Mouse (Mus musculus): ENCODE measurements at regions not wholly inside any gene's neighbourhood (a gene's known extent, or its start where the extent isn't known, plus 50 kb on each side); places are given as distances from the start of the nearest gene placed in this dataset.

- dilution Hi-C loops (cut with MboI; ENCODE audit: extremely low pct_ligation_motif_present, extremely low pct_unique_long_range_greater_than_20kb, low sequenced_read_pairs) (no loop called here), in situ Hi-C loops (cut with MboI; ENCODE audit: low pct_ligation_motif_present, low pct_unique_long_range_greater_than_20kb, low sequenced_read_pairs) (no loop called here)
- Histone ChIP-seq H3K4me1 (ENCODE audit: control insufficient read depth in 1 of 2, insufficient read depth in 2 of 2) (no peaks in the 10 kb centered on the region), H3K36me3 (replicated peaks in 1 of 2; ENCODE audit: control insufficient read depth in 1 of 2, insufficient read depth in 1 of 2, low read length in 1 of 2) (no peaks in the 10 kb centered on the region), H3K79me2 (replicated peaks; ENCODE audit: control insufficient read depth, extremely low read depth, insufficient read depth, poor library complexity, severe bottlenecking) (no peaks in the 10 kb centered on the region), H3K27ac (ENCODE audit: insufficient read depth, low read depth) (no peak overlapping the region), H3K9me3 (replicated peaks; ENCODE audit: low read length) (peaks cover 35% of the 10 kb centered on the region), H3K4me2 (ENCODE audit: insufficient read depth, low read depth, poor library complexity, severe bottlenecking) (no peak overlapping the region), H3K9ac (ENCODE audit: insufficient read depth, low read depth) (no peak overlapping the region), H3K4me3 (replicated peaks in 1 of 3; ENCODE audit: low read depth in 2 of 3, low read length in 2 of 3, poor library complexity in 1 of 3) (no peak overlapping the region), H3K27me3 (replicated peaks) (no peaks in the 10 kb centered on the region)
- no peak for DNase-seq (ENCODE audit: extremely low read depth)
- TF ChIP-seq CTCF (conservative IDR thresholded peaks at IDR 0.05 in 1 of 2, IDR thresholded peaks at IDR 0.05 in 1 of 2; ENCODE audit: low read depth in 2 of 2, low read length in 2 of 2) = no peak
- TF ChIP-seq MXI1 (IDR thresholded peaks at IDR 0.05; ENCODE audit: low read depth, low read length) = no peak
- TF ChIP-seq TCF12 (IDR thresholded peaks at IDR 0.05; ENCODE audit: low read depth, low read length) = no peak
- TF ChIP-seq SIN3A (IDR thresholded peaks at IDR 0.05; ENCODE audit: low read length) = no peak
- TF ChIP-seq POLR2AphosphoS2 (IDR thresholded peaks at IDR 0.05; ENCODE audit: low read depth, low read length) = no peak
- TF ChIP-seq EP300 (IDR thresholded peaks at IDR 0.05; ENCODE audit: low read length) = no peak
- no peak for TF ChIP-seq MAX (IDR thresholded peaks at IDR 0.05; ENCODE audit: low read length)
- TF ChIP-seq MAFK (IDR thresholded peaks at IDR 0.05; ENCODE audit: insufficient replicate concordance, low read length) = no peak
- no peak for TF ChIP-seq MAZ (IDR thresholded peaks at IDR 0.05; ENCODE audit: low read depth, low read length)
- TF ChIP-seq GABPA (IDR thresholded peaks at IDR 0.05; ENCODE audit: insufficient replicate concordance, low read depth, low read length) = no peak
- TF ChIP-seq USF2 (conservative IDR thresholded peaks at IDR 0.05; ENCODE audit: low read depth, low read length) = no peak
- TF ChIP-seq BHLHE40 (IDR thresholded peaks at IDR 0.05; ENCODE audit: low read depth, low read length) = no peak
- no peak for TF ChIP-seq IRF4 (IDR thresholded peaks at IDR 0.05; ENCODE audit: low read depth, low read length)
Observed at GRCm38 (mm10) chr10:100741269-100741668, 151.0 kb downstream of the 1700017N19Rik start.

- Histone ChIP-seq H3K4me1 (ENCODE audit: control insufficient read depth in 1 of 2, insufficient read depth in 2 of 2) (no peaks in the 10 kb centered on the region), H3K9me3 (replicated peaks; ENCODE audit: low read length) (peaks cover 32% of the 10 kb centered on the region), H3K36me3 (replicated peaks in 1 of 2; ENCODE audit: control insufficient read depth in 1 of 2, insufficient read depth in 1 of 2, low read length in 1 of 2) (no peaks in the 10 kb centered on the region), H3K27ac (ENCODE audit: insufficient read depth, low read depth) (no peak overlapping the region), H3K4me2 (ENCODE audit: insufficient read depth, low read depth, poor library complexity, severe bottlenecking) (no peak overlapping the region), H3K79me2 (replicated peaks; ENCODE audit: control insufficient read depth, extremely low read depth, insufficient read depth, poor library complexity, severe bottlenecking) (no peaks in the 10 kb centered on the region), H3K4me3 (replicated peaks in 1 of 3; ENCODE audit: low read depth in 2 of 3, low read length in 2 of 3, poor library complexity in 1 of 3) (no peak overlapping the region), H3K9ac (ENCODE audit: insufficient read depth, low read depth) (no peak overlapping the region), H3K27me3 (replicated peaks) (no peaks in the 10 kb centered on the region)
- dilution Hi-C loops (cut with MboI; ENCODE audit: extremely low pct_ligation_motif_present, extremely low pct_unique_long_range_greater_than_20kb, low sequenced_read_pairs) (no loop called here), in situ Hi-C loops (cut with MboI; ENCODE audit: low pct_ligation_motif_present, low pct_unique_long_range_greater_than_20kb, low sequenced_read_pairs) (no loop called here)
- DNase-seq (ENCODE audit: extremely low read depth) = no peak
- TF ChIP-seq CTCF (conservative IDR thresholded peaks at IDR 0.05 in 1 of 2, IDR thresholded peaks at IDR 0.05 in 1 of 2; ENCODE audit: low read depth in 2 of 2, low read length in 2 of 2) = peak in 1 of 2 experiments; percentile 33; a peak in 2 of 4 replicates
- TF ChIP-seq ETS1 (conservative IDR thresholded peaks at IDR 0.05; ENCODE audit: low read depth, low read length) = no peak
Observed at GRCm38 (mm10) chr10:100742065-100742464, 151.8 kb downstream of the 1700017N19Rik start.

- TF ChIP-seq POLR2A (IDR thresholded peaks at IDR 0.05; ENCODE audit: low read depth, low read length) = no peak
- TF ChIP-seq E2F4 (IDR thresholded peaks at IDR 0.05; ENCODE audit: insufficient replicate concordance, low read depth, low read length) = no peak
- no peak for TF ChIP-seq UBTF (IDR thresholded peaks at IDR 0.05; ENCODE audit: low read depth, low read length)
- no peak for TF ChIP-seq JUN (IDR thresholded peaks at IDR 0.05; ENCODE audit: insufficient read depth, low read depth, low read length)
- no peak for TF ChIP-seq GABPA (IDR thresholded peaks at IDR 0.05; ENCODE audit: insufficient replicate concordance, low read depth, low read length)
- TF ChIP-seq SIN3A (IDR thresholded peaks at IDR 0.05; ENCODE audit: low read length) = no peak
- Histone ChIP-seq H3K4me1 (ENCODE audit: control insufficient read depth in 1 of 2, insufficient read depth in 2 of 2) (no peaks in the 10 kb centered on the region), H3K36me3 (replicated peaks in 1 of 2; ENCODE audit: control insufficient read depth in 1 of 2, insufficient read depth in 1 of 2, low read length in 1 of 2) (no peaks in the 10 kb centered on the region), H3K27me3 (replicated peaks) (no peaks in the 10 kb centered on the region), H3K79me2 (replicated peaks; ENCODE audit: control insufficient read depth, extremely low read depth, insufficient read depth, poor library complexity, severe bottlenecking) (no peaks in the 10 kb centered on the region), H3K9me3 (replicated peaks; ENCODE audit: low read length) (peaks cover 28% of the 10 kb centered on the region), H3K4me3 (replicated peaks in 1 of 3; ENCODE audit: low read depth in 2 of 3, low read length in 2 of 3, poor library complexity in 1 of 3) (no peak overlapping the region), H3K27ac (ENCODE audit: insufficient read depth, low read depth) (no peak overlapping the region), H3K4me2 (ENCODE audit: insufficient read depth, low read depth, poor library complexity, severe bottlenecking) (no peak overlapping the region), H3K9ac (ENCODE audit: insufficient read depth, low read depth) (no peak overlapping the region)
- in situ Hi-C loops (cut with MboI; ENCODE audit: low pct_ligation_motif_present, low pct_unique_long_range_greater_than_20kb, low sequenced_read_pairs) = no loop called here
- dilution Hi-C loops (cut with MboI; ENCODE audit: extremely low pct_ligation_motif_present, extremely low pct_unique_long_range_greater_than_20kb, low sequenced_read_pairs) = no loop called here
- no peak for DNase-seq (ENCODE audit: extremely low read depth)
Observed at GRCm38 (mm10) chr10:100746151-100746550, 155.9 kb downstream of the 1700017N19Rik start.

Data from CH12.LX (cell line).